Mouse (Mus musculus) embryonic facial prominence, embryonic 11.5 days (tissue): ENCODE results near the gene Inf2. TPM values are rescaled to one million over a fixed set of nuclear protein-coding genes. Genes with fewer than 3 reads are reported as not detected.

Experiments used
- ATAC-seq: fragments of 200-750 bp; cut with Nextera tagmentation; replicated peaks from 2 replicates; pipeline ENCODE4 v1.8.0; 2017; ENCODE audit warnings: low read depth; ENCODE audit not compliant: insufficient number of reproducible peaks, low FRiP score, low TSS enrichment
- DNase-seq: peaks from one replicate; pipeline ENCODE4 v3.0.0-alpha.2; 2015; ENCODE audit warnings: low spot score
- H3K27ac ChIP-seq: fragments of 300-500 bp; sonication (generic); replicated peaks from 2 replicates; pipeline ENCODE4 v1.5.1; 2014; ENCODE audit warnings: mild to moderate bottlenecking, low read depth, low read length, control low read depth
- H3K27me3 ChIP-seq: fragments of 300-500 bp; sonication (generic); 2 replicates; pipeline ENCODE4 v1.6.1; 2014; ENCODE audit warnings: mild to moderate bottlenecking, low read length, moderate library complexity, mixed read lengths; ENCODE audit not compliant: control insufficient read depth, insufficient read depth
- H3K36me3 ChIP-seq: fragments of 300-500 bp; sonication (generic); replicated peaks from 2 replicates; pipeline ENCODE4 v1.6.1; 2014; ENCODE audit warnings: low read depth, mild to moderate bottlenecking, low read length, moderate library complexity, mixed read lengths; ENCODE audit not compliant: control insufficient read depth, insufficient read depth
- H3K4me1 ChIP-seq: fragments of 300-500 bp; sonication (generic); 2 replicates; pipeline ENCODE4 v1.6.1; 2014; ENCODE audit warnings: low read length, mixed read lengths; ENCODE audit not compliant: control insufficient read depth, insufficient read depth
- H3K4me2 ChIP-seq: fragments of 300-500 bp; sonication (generic); 2 replicates; pipeline ENCODE4 v1.6.1; 2014; ENCODE audit warnings: low read depth, mild to moderate bottlenecking, control low read depth, low read length, moderate library complexity
- H3K4me3 ChIP-seq: fragments of 300-500 bp; sonication (generic); 2 replicates; pipeline ENCODE4 v1.5.1; 2014; ENCODE audit warnings: low read depth, low read length, control low read depth
- H3K9ac ChIP-seq: fragments of 300-500 bp; sonication (generic); replicated peaks from 2 replicates; pipeline ENCODE4 v1.6.1; 2014; ENCODE audit warnings: mild to moderate bottlenecking, control low read depth, low read length
- H3K9me3 ChIP-seq: fragments of 300-500 bp; sonication (generic); replicated peaks from 2 replicates; pipeline ENCODE4 v1.6.1; 2016; ENCODE audit warnings: mild to moderate bottlenecking, low read length, inconsistent platforms, mixed read lengths; ENCODE audit not compliant: control insufficient read depth
- WGBS: fragments of 180-500 bp; shearing (Covaris S2); extraction: QIAGEN DNeasy Blood & Tissue Kit; methylation state at CpG from one replicate; pipeline ENCODE4 v1.1.7; 2014; 5-methylcytosine and 5-hydroxymethylcytosine counted together
- polyA plus RNA-seq: library from polyadenylated mRNA; unstranded; fragments of >200 nt; fragmentation: Nextera tagmentation; extraction: Ambion mirVana; gene quantifications from 2 replicates; pipeline ENCODE4 v1.2.1, GENCODE M21; 2014

Gene Inf2
- polyA plus RNA-seq, 1 experiment from 2014 or later: 1.6 TPM

DNA sequence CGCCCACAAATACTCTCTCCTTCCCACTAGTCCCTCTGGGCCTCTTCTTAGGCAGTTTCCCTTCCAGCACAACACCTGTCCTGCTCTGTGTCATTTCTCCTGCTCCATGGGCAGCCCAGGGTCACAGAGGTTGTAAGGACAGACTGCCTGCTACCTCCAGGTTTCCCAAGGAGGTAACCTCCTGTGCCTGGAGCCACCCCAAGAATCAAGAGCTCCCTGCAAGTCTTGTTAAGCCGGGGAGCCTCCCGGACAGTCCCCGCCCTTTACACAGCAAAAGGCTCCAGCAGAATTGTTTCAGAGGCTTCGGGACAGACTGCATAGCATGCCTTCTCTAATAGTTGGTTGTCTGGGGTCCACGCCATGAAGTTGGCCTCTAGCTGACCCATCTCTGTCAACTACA, 37.9 kb downstream of the Inf2 start:
- 80% methylated on average over 6 of the region's 6 CpGs for WGBS
- Histone ChIP-seq H3K9ac (no peak overlapping the region), H3K4me2 (no peak overlapping the region), H3K36me3 (no peaks in the 10 kb centered on the region), H3K4me3 (no peak overlapping the region), H3K27ac (no peak overlapping the region), H3K4me1 (peaks cover 3% of the 10 kb centered on the region), H3K27me3 (peaks cover 2% of the 10 kb centered on the region), H3K9me3 (no peaks in the 10 kb centered on the region)
- DNase-seq (no peak), ATAC-seq (no peak)

- H3K4me1 ChIP-seq: peaks cover 3% of the 10 kb centered on the region
- H3K27me3 ChIP-seq: no peaks in the 10 kb centered on the region; the same call in 1 of the 2 replicates
Measured at GRCm38 (mm10) chr12:112627097-112627881, 38.7 kb downstream of the Inf2 start.

DNA sequence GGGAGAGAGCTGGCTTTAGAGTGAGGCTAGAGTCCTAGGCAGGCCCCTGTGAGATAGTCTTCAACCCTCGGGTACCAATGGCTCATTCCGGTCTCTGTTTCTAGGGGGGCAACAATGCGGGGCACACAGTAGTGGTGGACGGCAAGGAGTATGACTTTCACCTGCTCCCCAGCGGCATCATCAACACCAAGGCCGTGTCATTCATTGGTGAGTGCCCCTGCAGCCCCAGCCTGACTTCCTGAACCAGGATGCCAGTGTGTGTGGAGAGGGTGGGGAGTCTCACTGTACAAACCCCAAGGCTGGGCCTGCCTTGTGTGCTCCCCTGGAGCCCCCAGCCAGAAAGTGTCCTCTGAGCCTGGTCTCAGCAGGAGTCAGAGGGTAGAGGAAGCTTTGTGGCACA, 39.6 kb downstream of the Inf2 start:
- no peak overlapping the region for H3K4me2 ChIP-seq
- H3K27me3 ChIP-seq: no peaks in the 10 kb centered on the region
- no peak overlapping the region; the same call in 1 of the 2 replicates for H3K9ac ChIP-seq
- no peak overlapping the region for H3K4me3 ChIP-seq
- H3K9me3 ChIP-seq: no peaks in the 10 kb centered on the region
- DNase-seq (no peak), ATAC-seq (no peak)
- H3K4me1 ChIP-seq: peaks cover 3% of the 10 kb centered on the region
- 87% methylated on average over 6 of the region's 6 CpGs for WGBS
- no peak overlapping the region for H3K27ac ChIP-seq
- no peaks in the 10 kb centered on the region for H3K36me3 ChIP-seq

More at GRCm38 (mm10) chr12:112627097-112627881, 38.7 kb downstream of the Inf2 start:
- no peaks in the 10 kb centered on the region for H3K36me3 ChIP-seq
- no peak overlapping the region for H3K9ac ChIP-seq
- 51% methylated on average over 7 of the region's 7 CpGs for WGBS
- no peak overlapping the region for H3K27ac ChIP-seq
- ATAC-seq (no peak), DNase-seq (peak; percentile 29)
- no peaks in the 10 kb centered on the region for H3K9me3 ChIP-seq
- H3K4me2 ChIP-seq: no peak overlapping the region
- H3K4me3 ChIP-seq: no peak overlapping the region

- H3K4me2 ChIP-seq: peak overlapping the region; percentile 56
- WGBS: 35% methylated on average over 19 of the region's 19 CpGs
- H3K9me3 ChIP-seq: no peaks in the 10 kb centered on the region
- peaks cover 3% of the 10 kb centered on the region for H3K4me1 ChIP-seq
- H3K27ac ChIP-seq: no peak overlapping the region
- 0 out of 2 replicates have a peak overlapping the region, but pooled peaks have one; percentile 34 for H3K9ac ChIP-seq
- peak; percentile 71 for ATAC-seq
- no peaks in the 10 kb centered on the region for H3K36me3 ChIP-seq
- H3K27me3 ChIP-seq: no peaks in the 10 kb centered on the region
- peak; percentile 82 for DNase-seq
- H3K4me3 ChIP-seq: peak overlapping the region; percentile 17; the same call in 1 of the 2 replicates
Measured at GRCm38 (mm10) chr12:112628928-112629721, 40.5 kb downstream of the Inf2 start.

GRCm38 (mm10) chr12:112630029-112630428, 41.4 kb downstream of the Inf2 start:
- no peak overlapping the region for H3K27ac ChIP-seq
- no peak overlapping the region for H3K4me2 ChIP-seq
- ATAC-seq: no peak
- no peak overlapping the region for H3K4me3 ChIP-seq
- H3K9ac ChIP-seq: no peak overlapping the region
- WGBS: 91% methylated on average over 12 of the region's 12 CpGs
- H3K27me3 ChIP-seq: no peaks in the 10 kb centered on the region
- no peaks in the 10 kb centered on the region for H3K9me3 ChIP-seq
- no peak for DNase-seq
- H3K4me1 ChIP-seq: peaks cover 3% of the 10 kb centered on the region
- H3K36me3 ChIP-seq: no peaks in the 10 kb centered on the region

DNA sequence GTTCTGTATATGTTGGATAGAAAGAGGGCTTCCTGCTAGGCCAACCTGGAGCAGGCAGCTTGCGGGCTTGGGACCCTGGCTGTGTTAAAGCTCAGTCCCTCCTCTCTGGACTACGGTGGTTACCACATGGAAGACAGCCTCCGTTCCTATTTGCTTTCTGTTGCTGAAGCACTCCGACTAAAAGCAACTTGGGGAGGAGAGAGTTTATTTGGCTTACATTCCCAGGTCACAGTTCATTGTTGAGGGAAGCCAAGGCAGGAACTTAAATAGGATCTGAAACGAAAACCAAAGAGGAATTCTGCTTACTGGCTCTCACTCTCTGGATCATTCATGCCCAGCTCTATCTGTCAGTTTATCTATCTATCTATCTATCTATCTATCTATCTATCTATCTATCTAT, 42.2 kb downstream of the Inf2 start:
- Histone ChIP-seq H3K9me3 (no peaks in the 10 kb centered on the region), H3K27ac (no peak overlapping the region), H3K36me3 (no peaks in the 10 kb centered on the region), H3K4me3 (no peak overlapping the region), H3K27me3 (no peaks in the 10 kb centered on the region), H3K4me1 (peaks cover 3% of the 10 kb centered on the region), H3K9ac (no peak overlapping the region), H3K4me2 (no peak overlapping the region)
- no peak for ATAC-seq
- no peak for DNase-seq
- WGBS: 74% methylated on average over 5 of the region's 5 CpGs

DNA sequence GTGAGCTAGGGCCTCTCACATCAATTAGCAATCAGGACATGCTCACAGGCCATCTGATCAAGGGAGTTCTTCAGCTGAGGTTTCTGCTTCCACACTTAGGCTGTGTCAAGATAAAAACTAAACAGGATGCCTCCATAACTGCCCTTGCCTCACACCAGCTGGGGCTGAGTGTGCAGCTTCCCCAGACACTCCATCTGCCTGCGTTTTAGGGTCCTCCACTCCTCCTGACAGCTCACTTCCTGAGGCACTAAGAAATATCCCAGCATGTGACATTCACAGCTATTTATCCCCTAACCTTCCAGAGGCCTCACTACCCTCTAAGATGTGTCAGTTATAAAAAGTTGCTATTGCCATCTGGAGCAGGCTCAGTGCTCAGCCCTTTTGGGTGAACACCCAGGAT, 42.9 kb downstream of the Inf2 start:
- WGBS: 35% methylated on average over 1 of the region's 1 CpGs
- H3K4me2 ChIP-seq: no peak overlapping the region
- no peak overlapping the region for H3K4me3 ChIP-seq
- H3K36me3 ChIP-seq: no peaks in the 10 kb centered on the region
- no peak overlapping the region for H3K9ac ChIP-seq
- no peak for ATAC-seq
- H3K4me1 ChIP-seq: peaks cover 3% of the 10 kb centered on the region
- H3K27ac ChIP-seq: no peak overlapping the region
- no peak for DNase-seq
- H3K9me3 ChIP-seq: no peaks in the 10 kb centered on the region
- no peaks in the 10 kb centered on the region for H3K27me3 ChIP-seq
